Mouse (Mus musculus): ENCODE measurements around the gene Gm20388.

- no peak for TF ChIP-seq CTCF (IDR thresholded peaks at IDR 0.05; ENCODE audit: low read depth, low read length)
- TF ChIP-seq EP300 (IDR thresholded peaks at IDR 0.05; ENCODE audit: insufficient read depth, low read depth, low read length), result no peak
- no peak for TF ChIP-seq POLR2A (IDR thresholded peaks at IDR 0.05; ENCODE audit: insufficient read depth, low read length)
These were observed 829.9 kb downstream of the Gm20388 start for GRCm38 (mm10) chr8:120740579-120740978.

All from ES-Bruce4 (cell line).